Mouse (Mus musculus) testis, adult 2 months (tissue): ENCODE measurements around the gene Nudcd3.

ENCODE experiments used
- CTCF ChIP-seq: fragments of 200-500 bp; IDR thresholded peaks from 2 replicates; pipeline ENCODE4 v1.5.1; 2012; ENCODE audit warnings: low read depth, mild to moderate bottlenecking, inconsistent platforms, low read length, moderate library complexity; ENCODE audit not compliant: control insufficient read depth, insufficient read depth, insufficient replicate concordance
- POLR2A ChIP-seq: fragments of 200-500 bp; IDR thresholded peaks from 2 replicates; pipeline ENCODE4 v1.6.1; 2012; ENCODE audit warnings: low read depth, mild to moderate bottlenecking, inconsistent platforms, low read length, moderate library complexity; ENCODE audit not compliant: control insufficient read depth

DNA sequence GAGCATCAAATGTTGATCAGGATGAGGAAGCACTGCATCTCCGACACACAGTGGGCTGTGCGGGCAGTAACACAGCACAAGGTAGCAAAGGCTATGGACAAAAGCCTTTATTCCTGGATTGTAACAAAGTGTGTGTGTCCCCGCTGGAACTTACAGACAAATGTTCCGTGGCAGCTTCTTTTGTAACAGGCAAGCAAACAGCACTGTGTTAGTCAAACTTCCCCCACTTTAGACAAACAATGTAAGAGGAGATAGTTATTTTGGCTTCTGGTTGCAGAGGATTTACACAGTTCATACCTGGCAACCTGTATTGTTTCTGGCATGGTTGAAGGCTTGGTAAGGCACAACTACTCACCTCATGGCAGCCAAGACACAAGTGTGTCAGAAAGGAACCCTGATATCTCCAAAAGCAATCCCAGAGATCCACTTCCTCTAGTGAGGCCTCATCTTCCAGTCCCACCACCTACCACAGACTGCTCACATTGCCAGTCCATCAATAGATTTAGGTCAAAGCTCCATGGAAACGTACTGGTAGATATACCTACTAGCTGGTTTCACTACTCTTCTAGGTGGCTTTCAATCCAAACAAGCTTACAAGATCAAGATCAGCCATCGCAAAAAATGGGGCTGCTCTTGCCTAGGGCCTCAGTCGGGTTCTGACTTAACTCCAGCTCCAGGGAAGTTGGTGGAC lies 34.7 kb downstream of the Nudcd3 start:
- TF ChIP-seq CTCF (no peak), POLR2A (no peak)
